Mouse (Mus musculus) olfactory bulb, adult 2 months (tissue): ENCODE measurements around the gene Thada.

Experiments used
- CTCF ChIP-seq: fragments of 200-500 bp; IDR thresholded peaks from 2 replicates; pipeline ENCODE4 v1.5.1; 2012; ENCODE audit warnings: low read depth, mild to moderate bottlenecking, low read length, moderate library complexity; ENCODE audit not compliant: insufficient read depth
- POLR2A ChIP-seq: fragments of 200-500 bp; IDR thresholded peaks from 2 replicates; pipeline ENCODE4 v1.6.1; 2012; ENCODE audit warnings: mild to moderate bottlenecking, low read depth, low read length, moderate library complexity; ENCODE audit not compliant: insufficient read depth

GRCm38 (mm10) chr17:84341686-84342085 lies 124.3 kb downstream of the Thada start:
- TF ChIP-seq CTCF (no peak), POLR2A (no peak)
